Comparison of ENCODE assay signal across 11 mouse cellular contexts in genomic region chr15:81398189-81398588, GRCm38 (mm10). TPM values are rescaled to one million over a fixed set of nuclear protein-coding genes. Genes with fewer than 3 reads are reported as not detected.
A peak's percentile ranks its signal among the peaks of the same experiment; 100 is the strongest.
DNase-seq lines count a peak whose midpoint lies in the region; ATAC-seq and TF ChIP-seq lines count a peak whose summit lies in the region.
"Had no signal": no experiment of that assay in that cellular context is flagged by ENCODE, and none has a peak within 500 bp of the region (broad histone marks: within the 10 kb centered on the region; RNA-seq: fewer than 3 reads in every experiment).

No protein-coding gene starts in this region.

- no peak for TF ChIP-seq CTCF in intestine, postnatal 0 days (IDR thresholded peaks at IDR 0.05; ENCODE audit: low read depth)
- no peak for TF ChIP-seq CTCF in thymus, adult 2 months (IDR thresholded peaks at IDR 0.05; ENCODE audit: borderline replicate concordance, control insufficient read depth, extremely low read depth, insufficient read depth, low read length, poor library complexity)

- TF ChIP-seq POLR2A in thymus, adult 2 months (IDR thresholded peaks at IDR 0.05; ENCODE audit: control insufficient read depth, extremely low read depth, insufficient read depth, low read length, poor library complexity): no peak

- H3K4me2 ChIP-seq in kidney, embryonic 16.5 days (replicated peaks; ENCODE audit: low read depth, low read length): peak overlapping the region; percentile 67
- H3K4me2 ChIP-seq in embryonic facial prominence, embryonic 12.5 days (replicated peaks): peak overlapping the region; percentile 78
- peak overlapping the region; percentile 84 for H3K4me2 ChIP-seq in intestine, postnatal 0 days (replicated peaks; ENCODE audit: low read depth)
- peak overlapping the region; percentile 80 for H3K4me2 ChIP-seq in neural tube, embryonic 12.5 days (replicated peaks)

- no peaks in the 10 kb centered on the region for H3K9me3 ChIP-seq in kidney, embryonic 16.5 days (ENCODE audit: low read length)
- H3K9me3 ChIP-seq in embryonic facial prominence, embryonic 12.5 days: no peaks in the 10 kb centered on the region
- H3K9me3 ChIP-seq in intestine, postnatal 0 days (ENCODE audit: control insufficient read depth): no peaks in the 10 kb centered on the region
- H3K9me3 ChIP-seq in neural tube, embryonic 12.5 days: no peaks in the 10 kb centered on the region

- peak overlapping the region; percentile 86 for H3K4me3 ChIP-seq in kidney, embryonic 16.5 days (ENCODE audit: low read length)
- peak overlapping the region; percentile 95 for H3K4me3 ChIP-seq in embryonic facial prominence, embryonic 12.5 days
- peak overlapping the region; percentile 99 for H3K4me3 ChIP-seq in intestine, postnatal 0 days (ENCODE audit: low read depth, low read length)
- H3K4me3 ChIP-seq in neural tube, embryonic 12.5 days: peak overlapping the region; percentile 82
- no peak overlapping the region for H3K4me3 ChIP-seq in thymus, adult 2 months (ENCODE audit: control insufficient read depth, insufficient read depth, low read length)

- no peaks in the 10 kb centered on the region for H3K27me3 ChIP-seq in kidney, embryonic 16.5 days (ENCODE audit: insufficient read depth, low read length)
- no peaks in the 10 kb centered on the region for H3K27me3 ChIP-seq in embryonic facial prominence, embryonic 12.5 days
- no peaks in the 10 kb centered on the region for H3K27me3 ChIP-seq in intestine, postnatal 0 days (replicated peaks; ENCODE audit: control insufficient read depth, insufficient read depth, low read length)
- no peaks in the 10 kb centered on the region for H3K27me3 ChIP-seq in neural tube, embryonic 12.5 days (replicated peaks)
- H3K27me3 ChIP-seq in thymus, adult 2 months (ENCODE audit: control insufficient read depth, insufficient read depth, low read length): no peaks in the 10 kb centered on the region

- no peak overlapping the region for H3K27ac ChIP-seq in kidney, embryonic 16.5 days (ENCODE audit: low read length)
- no peak overlapping the region for H3K27ac ChIP-seq in embryonic facial prominence, embryonic 12.5 days
- H3K27ac ChIP-seq in intestine, postnatal 0 days (ENCODE audit: low read depth, low read length): no peak overlapping the region
- no peak overlapping the region for H3K27ac ChIP-seq in neural tube, embryonic 12.5 days
- no peak overlapping the region for H3K27ac ChIP-seq in thymus, adult 2 months (ENCODE audit: control insufficient read depth, insufficient read depth, low read length)

- peak overlapping the region; percentile 92 for H3K9ac ChIP-seq in kidney, embryonic 16.5 days (replicated peaks; ENCODE audit: low read length)
- no peak overlapping the region for H3K9ac ChIP-seq in embryonic facial prominence, embryonic 12.5 days
- H3K9ac ChIP-seq in intestine, postnatal 0 days (ENCODE audit: low read depth, low read length): no peak overlapping the region
- H3K9ac ChIP-seq in neural tube, embryonic 12.5 days: peak overlapping the region; percentile 90

- no peak for DNase-seq in kidney, postnatal 25 days
- DNase-seq in thymus, adult 2 months: no peak
- DNase-seq in layer of hippocampus, adult 8-10 months (ENCODE audit: low spot score in 2 of 2): no peak
- no peak for DNase-seq in layer of hippocampus, adult 11-12 months (ENCODE audit: low spot score)
- DNase-seq: lung, postnatal 10 days had no signal

- no peaks in the 10 kb centered on the region for H3K36me3 ChIP-seq in kidney, embryonic 16.5 days (ENCODE audit: insufficient read depth, low read length)
- no peaks in the 10 kb centered on the region for H3K36me3 ChIP-seq in embryonic facial prominence, embryonic 12.5 days
- no peaks in the 10 kb centered on the region for H3K36me3 ChIP-seq in intestine, postnatal 0 days (ENCODE audit: control insufficient read depth, insufficient read depth)
- no peaks in the 10 kb centered on the region for H3K36me3 ChIP-seq in neural tube, embryonic 12.5 days
- H3K36me3 ChIP-seq in thymus, adult 2 months (ENCODE audit: control insufficient read depth, insufficient read depth, low read length): no peaks in the 10 kb centered on the region

- no peak for ATAC-seq in kidney, embryonic 16.5 days (ENCODE audit: low FRiP score, low TSS enrichment)
- no peak for ATAC-seq in embryonic facial prominence, embryonic 12.5 days (ENCODE audit: insufficient number of reproducible peaks, insufficient read depth, low FRiP score, low TSS enrichment)
- ATAC-seq in intestine, postnatal 0 days: no peak
- no peak for ATAC-seq in neural tube, embryonic 12.5 days (ENCODE audit: low FRiP score, low read depth)

- peaks cover 37% of the 10 kb centered on the region for H3K4me1 ChIP-seq in kidney, embryonic 16.5 days (ENCODE audit: insufficient read depth, low read length)
- peaks cover 16% of the 10 kb centered on the region for H3K4me1 ChIP-seq in embryonic facial prominence, embryonic 12.5 days
- no peaks in the 10 kb centered on the region; the same call in 1 of the 2 replicates for H3K4me1 ChIP-seq in intestine, postnatal 0 days (replicated peaks; ENCODE audit: control insufficient read depth, insufficient read depth, low read length)
- H3K4me1 ChIP-seq in neural tube, embryonic 12.5 days: peaks cover 14% of the 10 kb centered on the region
- H3K4me1 ChIP-seq in thymus, adult 2 months (replicated peaks; ENCODE audit: control insufficient read depth, insufficient read depth, low read length): no peaks in the 10 kb centered on the region

RNA-seq across cellular contexts. Expression of gene St13, which starts 1.7 kb away (rescaled TPM):
- 192 and 194 TPM in 2 replicates for polyA plus RNA-seq in kidney, embryonic 16.5 days (2015; fragmentation: Nextera tagmentation; extraction: Ambion mirVana)
- 199 and 207 TPM in 2 replicates for polyA plus RNA-seq in embryonic facial prominence, embryonic 12.5 days (2016; fragmentation: Nextera tagmentation; extraction: Ambion mirVana)
- 66.9 and 68.2 TPM in 2 replicates for polyA plus RNA-seq in intestine, postnatal 0 days (2015; fragmentation: Nextera tagmentation; extraction: Ambion mirVana)
- 190 and 196 TPM in 2 replicates for polyA plus RNA-seq in neural tube, embryonic 12.5 days (2016; fragmentation: Nextera tagmentation; extraction: Ambion mirVana)
- 20.5 and 22.4 TPM in 2 replicates for polyA plus RNA-seq in thymus, adult 2 months (2012; rRNA removed)
- total RNA-seq in layer of hippocampus, adult 8-10 months (2022): 100 to 1,000 TPM; 158 to 183 (median 171) TPM

RNA-seq across cellular contexts. Expression of gene Xpnpep3, which starts 1.7 kb away (rescaled TPM):
- 10.9 and 13.9 TPM in 2 replicates for polyA plus RNA-seq in kidney, embryonic 16.5 days (2015; fragmentation: Nextera tagmentation; extraction: Ambion mirVana)
- 13.1 and 13.3 TPM in 2 replicates for polyA plus RNA-seq in embryonic facial prominence, embryonic 12.5 days (2016; fragmentation: Nextera tagmentation; extraction: Ambion mirVana)
- polyA plus RNA-seq in intestine, postnatal 0 days (2015; fragmentation: Nextera tagmentation; extraction: Ambion mirVana): 2.3 and 2.4 TPM in 2 replicates
- polyA plus RNA-seq in neural tube, embryonic 12.5 days (2016; fragmentation: Nextera tagmentation; extraction: Ambion mirVana): 9.7 TPM in 2 replicates
- polyA plus RNA-seq in thymus, adult 2 months (2012; rRNA removed): 15.9 and 18.0 TPM in 2 replicates
- total RNA-seq in layer of hippocampus, adult 8-10 months (2022): 10 to 100 TPM; 15.5 to 19.3 (median 18.1) TPM

RNA-seq across cellular contexts. Expression of gene Dnajb7, which starts 9.9 kb away (rescaled TPM):
- 1.3 and 3.4 TPM in 2 replicates for polyA plus RNA-seq in kidney, embryonic 16.5 days (2015; fragmentation: Nextera tagmentation; extraction: Ambion mirVana)
- polyA plus RNA-seq in embryonic facial prominence, embryonic 12.5 days (2016; fragmentation: Nextera tagmentation; extraction: Ambion mirVana): 2.8 and 3.2 TPM in 2 replicates
- polyA plus RNA-seq in intestine, postnatal 0 days (2015; fragmentation: Nextera tagmentation; extraction: Ambion mirVana): 0.17 and 0.35 TPM in 2 replicates
- 1.9 and 2.0 TPM in 2 replicates for polyA plus RNA-seq in neural tube, embryonic 12.5 days (2016; fragmentation: Nextera tagmentation; extraction: Ambion mirVana)
- not detected in 2 replicates for polyA plus RNA-seq in thymus, adult 2 months (2012; rRNA removed)
- total RNA-seq in layer of hippocampus, adult 8-10 months (2022): not detected
- total RNA-seq: common myeloid progenitor, adult 5-6 weeks had no signal
- polyA plus RNA-seq: small intestine, adult 2 months had no signal

RNA-seq across cellular contexts. Expression of gene Slc25a17, which starts 37.6 kb away (rescaled TPM):
- 134 and 148 TPM in 2 replicates for polyA plus RNA-seq in kidney, embryonic 16.5 days (2015; fragmentation: Nextera tagmentation; extraction: Ambion mirVana)
- 112 TPM in 2 replicates for polyA plus RNA-seq in embryonic facial prominence, embryonic 12.5 days (2016; fragmentation: Nextera tagmentation; extraction: Ambion mirVana)
- 30.6 and 33.2 TPM in 2 replicates for polyA plus RNA-seq in intestine, postnatal 0 days (2015; fragmentation: Nextera tagmentation; extraction: Ambion mirVana)
- 112 and 119 TPM in 2 replicates for polyA plus RNA-seq in neural tube, embryonic 12.5 days (2016; fragmentation: Nextera tagmentation; extraction: Ambion mirVana)
- polyA plus RNA-seq in thymus, adult 2 months (2012; rRNA removed): 31.0 and 34.6 TPM in 2 replicates
- 10 to 100 TPM; 40.9 to 46.8 (median 42.9) TPM for total RNA-seq in layer of hippocampus, adult 8-10 months (2022)

Comparison
In these comparisons a context has a peak if more than half of its experiments do, and no peak if none do; other contexts are left out.
1. H3K9ac ChIP-seq: peak in kidney, embryonic 16.5 days (single experiment) and neural tube, embryonic 12.5 days (single experiment); none in embryonic facial prominence, embryonic 12.5 days (single experiment) and intestine, postnatal 0 days (single experiment).
2. Peak in every context shown above with its lines, with median percentiles within 50 percentile points of each other: H3K4me2 ChIP-seq.